Mouse (Mus musculus) embryonic fibroblast, embryonic 13.5 days (primary cell): Measurements from ENCODE around the gene Pitpnc1. TPM values are rescaled to one million over a fixed set of nuclear protein-coding genes. Genes with fewer than 3 reads are reported as not detected.
"Not testable (repeated sequence)": the region's sequence is repeated elsewhere in the genome, so short reads cannot be mapped to it uniquely, and the experiment has no call there.

Source experiments
- H3K27ac ChIP-seq: 2 replicates; pipeline ENCODE4 v1.5.1; 2012; ENCODE audit warnings: low read length, control low read depth, inconsistent platforms; ENCODE audit not compliant: insufficient read depth
- H3K4me1 ChIP-seq: 2 replicates; pipeline ENCODE4 v1.6.1; 2011; ENCODE audit warnings: low read length; ENCODE audit not compliant: control insufficient read depth, insufficient read depth
- H3K4me3 ChIP-seq: 2 replicates; pipeline ENCODE4 v1.5.1; 2011; ENCODE audit warnings: mild to moderate bottlenecking, control low read depth, low read length; ENCODE audit not compliant: insufficient read depth
- CTCF ChIP-seq: IDR thresholded peaks from 2 replicates; pipeline ENCODE4 v1.5.1; 2011; ENCODE audit warnings: mild to moderate bottlenecking, control low read depth, low read length, moderate library complexity, borderline replicate concordance; ENCODE audit not compliant: insufficient read depth
- POLR2A ChIP-seq: IDR thresholded peaks from 2 replicates; pipeline ENCODE4 v1.6.1; 2011; ENCODE audit warnings: low read depth, mild to moderate bottlenecking, control low read depth, low read length, moderate library complexity
- polyA plus RNA-seq: library from polyadenylated mRNA; stranded (reverse); fragments of >200 nt; gene quantifications from 2 replicates; pipeline ENCODE4 v1.2.4, GENCODE M21; 2011; ENCODE audit warnings: low read depth; ENCODE audit not compliant: missing spikeins, insufficient read length

Gene Pitpnc1
- polyA plus RNA-seq = 19.8 and 24.0 TPM in 2 replicates

GRCm38 (mm10) chr11:107470521-107471041, at the start of gene Pitpnc1:
Pitpnc1 (minus strand) TSS chr11:107470699.
- peak; percentile 97 for TF ChIP-seq POLR2A
- TF ChIP-seq CTCF = no peak
- H3K27ac ChIP-seq = peak within 1 kb of the TSS; percentile 87
- peaks cover 6% of the 10 kb centered on the region for H3K4me1 ChIP-seq
- H3K4me3 ChIP-seq = peak within 1 kb of the TSS; percentile 95

- H3K27ac ChIP-seq = no peak overlapping the region
- TF ChIP-seq CTCF (no peak), POLR2A (no peak)
- H3K4me1 ChIP-seq = no peaks in the 10 kb centered on the region
- H3K4me3 ChIP-seq = no peak overlapping the region
These were observed 48.3 kb upstream of the Pitpnc1 start for GRCm38 (mm10) chr11:107518645-107519429.

- Histone ChIP-seq H3K27ac (no peak overlapping the region), H3K4me1 (no peaks in the 10 kb centered on the region), H3K4me3 (no peak overlapping the region)
- TF ChIP-seq POLR2A (no peak), CTCF (no peak)
These were observed 45.9 kb upstream of the Pitpnc1 start for GRCm38 (mm10) chr11:107516387-107516786.

- Histone ChIP-seq H3K4me1 (no peaks in the 10 kb centered on the region), H3K4me3 (no peak overlapping the region), H3K27ac (no peak overlapping the region)
- TF ChIP-seq CTCF (no peak), POLR2A (no peak)
These were observed 42.5 kb upstream of the Pitpnc1 start for GRCm38 (mm10) chr11:107513047-107513446.

- H3K4me1 ChIP-seq, H3K4me3 ChIP-seq, H3K27ac ChIP-seq: not testable (repeated sequence)
- TF ChIP-seq CTCF = peak; percentile 76; the same call in 1 of the 2 replicates
These were observed 41.5 kb upstream of the Pitpnc1 start for GRCm38 (mm10) chr11:107511954-107512353.

- no peak overlapping the region for H3K4me3 ChIP-seq
- H3K4me1 ChIP-seq = no peaks in the 10 kb centered on the region
- TF ChIP-seq CTCF (no peak), POLR2A (no peak)
- H3K27ac ChIP-seq = no peak overlapping the region
These were observed 40.1 kb upstream of the Pitpnc1 start for GRCm38 (mm10) chr11:107510362-107511269.

GRCm38 (mm10) chr11:107509631-107510338, 39.3 kb upstream of the Pitpnc1 start:
- no peak for TF ChIP-seq POLR2A
- no peak for TF ChIP-seq CTCF
- no peak overlapping the region for H3K4me3 ChIP-seq
- H3K27ac ChIP-seq = no peak overlapping the region
- H3K4me1 ChIP-seq = no peaks in the 10 kb centered on the region

- Histone ChIP-seq H3K4me3 (no peak overlapping the region), H3K27ac (no peak overlapping the region)
- TF ChIP-seq CTCF = no peak
- no peak for TF ChIP-seq POLR2A
These were observed 35.8 kb upstream of the Pitpnc1 start for GRCm38 (mm10) chr11:107506260-107506659.

GRCm38 (mm10) chr11:107504364-107504763, 33.9 kb upstream of the Pitpnc1 start:
- not testable (repeated sequence) for H3K4me1 ChIP-seq, H3K27ac ChIP-seq, H3K4me3 ChIP-seq

More at GRCm38 (mm10) chr11:107506260-107506659, 35.8 kb upstream of the Pitpnc1 start:
- H3K4me1 ChIP-seq = no peaks in the 10 kb centered on the region
